Mouse (Mus musculus) liver, adult 2 months (tissue): ENCODE measurements around the gene Igfbp7.

ENCODE experiments used
- CTCF ChIP-seq: fragments of 200-500 bp; IDR thresholded peaks from 2 replicates; pipeline ENCODE4 v1.5.1; 2011; ENCODE audit warnings: low read depth, low read length, control low read depth
- POLR2A ChIP-seq: fragments of 200-500 bp; IDR thresholded peaks from 2 replicates; pipeline ENCODE4 v1.6.1; 2011; ENCODE audit warnings: low read length, control low read depth; ENCODE audit not compliant: insufficient read depth; ENCODE audit errors: extremely low read depth

- no peak for TF ChIP-seq CTCF
- no peak for TF ChIP-seq POLR2A
These were observed 21.0 kb downstream of the Igfbp7 start for GRCm38 (mm10) chr5:77386596-77387413.
